Mouse (Mus musculus) T-helper 17 cell (primary cell): Measurements from ENCODE around the gene Tnr.

ENCODE experiments used
- in situ Hi-C, 2 experiments: fragments of 300-600 bp; cut with MboI, MseI; formaldehyde crosslinking; loops; 1 replicate in 1 of 2; 2 replicates in 1 of 2; pipeline ENCODE4 v1.15.1; 2025; ENCODE audit warnings: high pct_unique_total_duplicates in 2 of 2

Tnr gene

GRCm38 (mm10) chr1:159869619-159870441 is 346.3 kb downstream of the Tnr start:
- in situ Hi-C loops = loop anchor here in 1 of 2 experiments (25.0 kb wide), 1 partner anchor 1008 kb away; no protein-coding TSS in a partner anchor

- in situ Hi-C loops = loop anchor here in 1 of 2 experiments (25.0 kb wide), 1 partner anchor 1011 kb away; no protein-coding TSS in a partner anchor
Measured at GRCm38 (mm10) chr1:159872866-159873265, 349.3 kb downstream of the Tnr start.

GRCm38 (mm10) chr1:159878681-159879080 is 355.1 kb downstream of the Tnr start:
- in situ Hi-C loops = no loop called here

GRCm38 (mm10) chr1:159879866-159880265 is 356.3 kb downstream of the Tnr start:
- in situ Hi-C loops = no loop called here

GRCm38 (mm10) chr1:159885476-159885875 is 361.9 kb downstream of the Tnr start:
- in situ Hi-C loops = no loop called here

GRCm38 (mm10) chr1:159888611-159889010 is 365.0 kb downstream of the Tnr start:
- in situ Hi-C loops = no loop called here

- in situ Hi-C loops = no loop called here
Measured at GRCm38 (mm10) chr1:159889012-159889765, 365.6 kb downstream of the Tnr start.

- in situ Hi-C loops = no loop called here
Measured at GRCm38 (mm10) chr1:159890524-159890923, 367.0 kb downstream of the Tnr start.

- in situ Hi-C loops = no loop called here
Measured at GRCm38 (mm10) chr1:159895094-159895493, 371.5 kb downstream of the Tnr start.

- in situ Hi-C loops = no loop called here
Measured at GRCm38 (mm10) chr1:159899991-159900390, 376.4 kb downstream of the Tnr start.

- in situ Hi-C loops = no loop called here
Measured at GRCm38 (mm10) chr1:159900639-159901038, 377.1 kb downstream of the Tnr start.

- in situ Hi-C loops = no loop called here
Measured at GRCm38 (mm10) chr1:159901366-159902119, 378.0 kb downstream of the Tnr start.

- in situ Hi-C loops = no loop called here
Measured at GRCm38 (mm10) chr1:159902120-159902497, 378.5 kb downstream of the Tnr start.

- in situ Hi-C loops = loop anchor here (5.0 to 10.0 kb wide), 2 partner anchors 264 to 266 kb away; no protein-coding TSS in a partner anchor
Measured at GRCm38 (mm10) chr1:159911006-159911405, 387.4 kb downstream of the Tnr start.

- in situ Hi-C loops = loop anchor here (5.0 to 10.0 kb wide), 2 partner anchors 260 to 263 kb away; no protein-coding TSS in a partner anchor
Measured at GRCm38 (mm10) chr1:159914726-159915125, 391.2 kb downstream of the Tnr start.

- in situ Hi-C loops = no loop called here
Measured at GRCm38 (mm10) chr1:159920571-159920970, 397.0 kb downstream of the Tnr start.

GRCm38 (mm10) chr1:159923010-159923409 is 399.4 kb downstream of the Tnr start:
- in situ Hi-C loops = no loop called here

- in situ Hi-C loops = no loop called here
Measured at GRCm38 (mm10) chr1:159924105-159924504, 400.5 kb downstream of the Tnr start.

- in situ Hi-C loops = no loop called here
Measured at GRCm38 (mm10) chr1:159924684-159925083, 401.1 kb downstream of the Tnr start.

- in situ Hi-C loops = no loop called here
Measured at GRCm38 (mm10) chr1:159928681-159929335, 405.2 kb downstream of the Tnr start.

- in situ Hi-C loops = no loop called here
Measured at GRCm38 (mm10) chr1:159932092-159932491, 408.5 kb downstream of the Tnr start.
